Mouse (Mus musculus) natural killer cell, adult 2 months (primary cell): Measurements from ENCODE around the gene Kat6b.

Source experiments
- DNase-seq, 2 experiments: peaks; one replicate each; pipeline ENCODE4 v3.0.0; 2022; ENCODE audit warnings: low spot score in 2 of 2

The Kat6b gene

GRCm38 (mm10) chr14:21523234-21523633 is 42.0 kb downstream of the Kat6b start:
- peak in 1 of 2 experiments; percentile 6 for DNase-seq

- no peak for DNase-seq
These were observed 42.7 kb downstream of the Kat6b start for GRCm38 (mm10) chr14:21523851-21524441.

- DNase-seq, result no peak
These were observed 44.4 kb downstream of the Kat6b start for GRCm38 (mm10) chr14:21525674-21526073.

GRCm38 (mm10) chr14:21533566-21533965 is 52.3 kb downstream of the Kat6b start:
- no peak for DNase-seq

GRCm38 (mm10) chr14:21534066-21534465 is 52.8 kb downstream of the Kat6b start:
- no peak for DNase-seq

GRCm38 (mm10) chr14:21534542-21535272 is 53.5 kb downstream of the Kat6b start:
- DNase-seq, result no peak

GRCm38 (mm10) chr14:21536485-21537181 is 55.4 kb downstream of the Kat6b start:
- DNase-seq, result no peak

- DNase-seq, result no peak
These were observed 56.6 kb downstream of the Kat6b start for GRCm38 (mm10) chr14:21537838-21538237.

GRCm38 (mm10) chr14:21539731-21540130 is 58.5 kb downstream of the Kat6b start:
- DNase-seq, result no peak

GRCm38 (mm10) chr14:21540361-21540760 is 59.1 kb downstream of the Kat6b start:
- DNase-seq, result no peak

GRCm38 (mm10) chr14:21545529-21545928 is 64.3 kb downstream of the Kat6b start:
- DNase-seq, result no peak

- no peak for DNase-seq
These were observed 65.1 kb downstream of the Kat6b start for GRCm38 (mm10) chr14:21546351-21546750.

- DNase-seq, result no peak
These were observed 66.1 kb downstream of the Kat6b start for GRCm38 (mm10) chr14:21547297-21547696.

- no peak for DNase-seq
These were observed 66.7 kb downstream of the Kat6b start for GRCm38 (mm10) chr14:21547965-21548364.

- no peak for DNase-seq
These were observed 67.8 kb downstream of the Kat6b start for GRCm38 (mm10) chr14:21548952-21549607.

GRCm38 (mm10) chr14:21549608-21550115 is 68.4 kb downstream of the Kat6b start:
- no peak for DNase-seq

GRCm38 (mm10) chr14:21550576-21550975 is 69.3 kb downstream of the Kat6b start:
- DNase-seq, result no peak

GRCm38 (mm10) chr14:21551655-21552054 is 70.4 kb downstream of the Kat6b start:
- DNase-seq, result no peak

GRCm38 (mm10) chr14:21552958-21553357 is 71.7 kb downstream of the Kat6b start:
- DNase-seq, result no peak

- no peak for DNase-seq
These were observed 72.8 kb downstream of the Kat6b start for GRCm38 (mm10) chr14:21554046-21554445.

GRCm38 (mm10) chr14:21558440-21559131 is 77.4 kb downstream of the Kat6b start:
- DNase-seq, result no peak
